Mouse (Mus musculus): ENCODE results near the gene Gabpb2.
A peak's percentile ranks its signal among the peaks of the same experiment; 100 is the strongest.

- TF ChIP-seq CTCF (IDR thresholded peaks at IDR 0.05) (peak; percentile 46), POLR2A (IDR thresholded peaks at IDR 0.05; ENCODE audit: insufficient read depth, low read depth, low read length) (peak; percentile 71), EP300 (IDR thresholded peaks at IDR 0.05; ENCODE audit: insufficient read depth, low read depth, low read length) (no peak)
Observed at GRCm38 (mm10) chr3:95133680-95134101, 84.0 kb downstream of the Gabpb2 start, which contains the start of the genes Scnm1 and Lysmd1.

Measured in heart, adult 2 months (tissue).